Mouse (Mus musculus): Measurements from ENCODE around the gene 4930548H24Rik. TPM values are rescaled to one million over a fixed set of nuclear protein-coding genes. Genes with fewer than 3 reads are reported as not detected.

4930548H24Rik gene
- polyA plus RNA-seq (2016; fragmentation: Nextera tagmentation; extraction: Ambion mirVana) = not detected in 2 replicates

- H3K4me1 ChIP-seq = no peaks in the 10 kb centered on the region
- no peak for ATAC-seq (ENCODE audit: low FRiP score, low read depth)
- H3K9me3 ChIP-seq = no peaks in the 10 kb centered on the region
- H3K27ac ChIP-seq = no peak within 1 kb of the TSS
- WGBS = 94% methylated on average over 3 of the region's 3 CpGs
- H3K4me3 ChIP-seq = no peak within 1 kb of the TSS
- H3K4me2 ChIP-seq (replicated peaks) = no peak within 1 kb of the TSS
- H3K9ac ChIP-seq = no peak within 1 kb of the TSS
- no peaks in the 10 kb centered on the region for H3K27me3 ChIP-seq (replicated peaks)
- H3K36me3 ChIP-seq = peaks cover 27% of the 10 kb centered on the region
Measured at GRCm38 (mm10) chr5:31485440-31485839, at the start of gene 4930548H24Rik. 4930548H24Rik (plus strand) TSS chr5:31485740.

GRCm38 (mm10) chr5:31451336-31451735, 34.2 kb upstream of the 4930548H24Rik start:
- Histone ChIP-seq H3K4me1 (peaks cover 13% of the 10 kb centered on the region), H3K4me3 (no peak overlapping the region), H3K27ac (no peak overlapping the region), H3K4me2 (replicated peaks) (no peak overlapping the region), H3K36me3 (no peaks in the 10 kb centered on the region), H3K27me3 (replicated peaks) (no peaks in the 10 kb centered on the region), H3K9me3 (no peaks in the 10 kb centered on the region), H3K9ac (no peak overlapping the region)
- no peak for ATAC-seq (ENCODE audit: low FRiP score, low read depth)
- WGBS = 91% methylated on average over 2 of the region's 2 CpGs

- Histone ChIP-seq H3K4me3 (peak within 1 kb of the TSS; percentile 43), H3K9ac (peak within 1 kb of the TSS; percentile 65), H3K9me3 (no peaks in the 10 kb centered on the region), H3K27me3 (replicated peaks) (no peaks in the 10 kb centered on the region), H3K27ac (no peak within 1 kb of the TSS), H3K36me3 (no peaks in the 10 kb centered on the region), H3K4me2 (replicated peaks) (peak within 1 kb of the TSS; percentile 81), H3K4me1 (peaks cover 13% of the 10 kb centered on the region)
- ATAC-seq (ENCODE audit: low FRiP score, low read depth) = peak; percentile 99
- WGBS = 6% methylated on average over 23 of the region's 23 CpGs
Measured at GRCm38 (mm10) chr5:31451878-31452561, 33.5 kb upstream of the 4930548H24Rik start, which contains the start of gene Zfp512. Zfp512 (plus strand) TSS chr5:31452431.

GRCm38 (mm10) chr5:31452562-31452878, 33.0 kb upstream of the 4930548H24Rik start:
- ATAC-seq (ENCODE audit: low FRiP score, low read depth) = no peak; the same call in 1 of the 2 replicates
- H3K27me3 ChIP-seq (replicated peaks) = no peaks in the 10 kb centered on the region
- peak overlapping the region; percentile 65; the same call in 1 of the 2 replicates for H3K9ac ChIP-seq
- WGBS = under 1% methylated on average over 11 of the region's 11 CpGs
- H3K4me1 ChIP-seq = peaks cover 13% of the 10 kb centered on the region
- peak overlapping the region; percentile 43 for H3K4me3 ChIP-seq
- H3K9me3 ChIP-seq = no peaks in the 10 kb centered on the region
- H3K36me3 ChIP-seq = no peaks in the 10 kb centered on the region
- H3K27ac ChIP-seq = no peak overlapping the region
- peak overlapping the region; percentile 81 for H3K4me2 ChIP-seq (replicated peaks)

GRCm38 (mm10) chr5:31452886-31453410, 32.6 kb upstream of the 4930548H24Rik start:
- Histone ChIP-seq H3K9me3 (no peaks in the 10 kb centered on the region), H3K36me3 (no peaks in the 10 kb centered on the region), H3K9ac (peak overlapping the region; percentile 65), H3K4me1 (peaks cover 13% of the 10 kb centered on the region), H3K4me3 (peak overlapping the region; percentile 43), H3K27me3 (replicated peaks) (no peaks in the 10 kb centered on the region), H3K27ac (no peak overlapping the region), H3K4me2 (replicated peaks) (peak overlapping the region; percentile 81)
- ATAC-seq (ENCODE audit: low FRiP score, low read depth) = no peak
- WGBS = 20% methylated on average over 7 of the region's 7 CpGs

- WGBS = 95% methylated on average over 3 of the region's 3 CpGs
- no peak for ATAC-seq (ENCODE audit: low FRiP score, low read depth)
- Histone ChIP-seq H3K36me3 (peaks cover 67% of the 10 kb centered on the region), H3K27me3 (replicated peaks) (no peaks in the 10 kb centered on the region), H3K27ac (no peak overlapping the region), H3K4me1 (no peaks in the 10 kb centered on the region), H3K9ac (no peak overlapping the region), H3K9me3 (no peaks in the 10 kb centered on the region), H3K4me2 (replicated peaks) (no peak overlapping the region), H3K4me3 (no peak overlapping the region)
Measured at GRCm38 (mm10) chr5:31467798-31468197, 17.7 kb upstream of the 4930548H24Rik start.

- H3K4me3 ChIP-seq = no peak overlapping the region
- no peak overlapping the region for H3K4me2 ChIP-seq (replicated peaks)
- no peak for ATAC-seq (ENCODE audit: low FRiP score, low read depth)
- H3K4me1 ChIP-seq = no peaks in the 10 kb centered on the region
- H3K27me3 ChIP-seq (replicated peaks) = no peaks in the 10 kb centered on the region
- WGBS = 91% methylated on average over 6 of the region's 6 CpGs
- H3K9me3 ChIP-seq = no peaks in the 10 kb centered on the region
- no peak overlapping the region for H3K27ac ChIP-seq
- H3K36me3 ChIP-seq = peaks cover 87% of the 10 kb centered on the region
- H3K9ac ChIP-seq = no peak overlapping the region
Measured at GRCm38 (mm10) chr5:31469711-31470110, 15.8 kb upstream of the 4930548H24Rik start.

- peaks cover 91% of the 10 kb centered on the region for H3K36me3 ChIP-seq
- no peak overlapping the region for H3K4me2 ChIP-seq (replicated peaks)
- no peak overlapping the region for H3K9ac ChIP-seq
- H3K4me1 ChIP-seq = no peaks in the 10 kb centered on the region
- 85% methylated on average over 7 of the region's 7 CpGs for WGBS
- H3K4me3 ChIP-seq = no peak overlapping the region
- no peaks in the 10 kb centered on the region for H3K27me3 ChIP-seq (replicated peaks)
- ATAC-seq (ENCODE audit: low FRiP score, low read depth) = no peak
- no peaks in the 10 kb centered on the region for H3K9me3 ChIP-seq
- H3K27ac ChIP-seq = no peak overlapping the region
Measured at GRCm38 (mm10) chr5:31470334-31470733, 15.2 kb upstream of the 4930548H24Rik start.

- H3K4me1 ChIP-seq = no peaks in the 10 kb centered on the region
- H3K4me2 ChIP-seq (replicated peaks) = no peak overlapping the region
- no peak overlapping the region for H3K4me3 ChIP-seq
- H3K9ac ChIP-seq = no peak overlapping the region
- H3K9me3 ChIP-seq = no peaks in the 10 kb centered on the region
- no peak for ATAC-seq (ENCODE audit: low FRiP score, low read depth)
- 91% methylated on average over 4 of the region's 4 CpGs for WGBS
- peaks cover 72% of the 10 kb centered on the region for H3K36me3 ChIP-seq
- H3K27me3 ChIP-seq (replicated peaks) = no peaks in the 10 kb centered on the region
- no peak overlapping the region for H3K27ac ChIP-seq
Measured at GRCm38 (mm10) chr5:31480536-31480935, 5.0 kb upstream of the 4930548H24Rik start.

GRCm38 (mm10) chr5:31487889-31488288, 2.3 kb downstream of the 4930548H24Rik start:
- no peak overlapping the region for H3K9ac ChIP-seq
- ATAC-seq (ENCODE audit: low FRiP score, low read depth) = no peak
- no peak overlapping the region for H3K27ac ChIP-seq
- no peaks in the 10 kb centered on the region for H3K27me3 ChIP-seq (replicated peaks)
- peaks cover 6% of the 10 kb centered on the region; the same call in 1 of the 2 replicates for H3K36me3 ChIP-seq
- WGBS = 94% methylated on average over 3 of the region's 3 CpGs
- H3K4me2 ChIP-seq (replicated peaks) = no peak overlapping the region
- no peaks in the 10 kb centered on the region for H3K9me3 ChIP-seq
- no peak overlapping the region for H3K4me3 ChIP-seq
- H3K4me1 ChIP-seq = no peaks in the 10 kb centered on the region

- no peak overlapping the region for H3K9ac ChIP-seq
- peaks cover 3% of the 10 kb centered on the region; the same call in 1 of the 2 replicates for H3K36me3 ChIP-seq
- no peak overlapping the region for H3K4me2 ChIP-seq (replicated peaks)
- WGBS = 70% methylated on average over 7 of the region's 7 CpGs
- no peaks in the 10 kb centered on the region for H3K9me3 ChIP-seq
- no peaks in the 10 kb centered on the region for H3K27me3 ChIP-seq (replicated peaks)
- no peak for ATAC-seq (ENCODE audit: low FRiP score, low read depth)
- H3K27ac ChIP-seq = no peak overlapping the region
- no peak overlapping the region for H3K4me3 ChIP-seq
- peaks cover 3% of the 10 kb centered on the region; the same call in 1 of the 2 replicates for H3K4me1 ChIP-seq
Measured at GRCm38 (mm10) chr5:31489116-31489769, 3.7 kb downstream of the 4930548H24Rik start.

GRCm38 (mm10) chr5:31492031-31492430, 6.5 kb downstream of the 4930548H24Rik start:
- Histone ChIP-seq H3K27ac (no peak overlapping the region), H3K9ac (no peak overlapping the region), H3K4me1 (peaks cover 12% of the 10 kb centered on the region), H3K9me3 (no peaks in the 10 kb centered on the region), H3K27me3 (replicated peaks) (no peaks in the 10 kb centered on the region), H3K36me3 (peaks cover 8% of the 10 kb centered on the region), H3K4me2 (replicated peaks) (no peak overlapping the region), H3K4me3 (no peak overlapping the region)
- 67% methylated on average over 1 of the region's 1 CpGs for WGBS
- no peak for ATAC-seq (ENCODE audit: low FRiP score, low read depth)

All from neural tube, embryonic 12.5 days (tissue).